Mouse (Mus musculus) adrenal gland, postnatal 14 days (tissue): ENCODE measurements around the gene 4930550C14Rik. TPM values are rescaled to one million over a fixed set of nuclear protein-coding genes. Genes with fewer than 3 reads are reported as not detected.

ENCODE experiments used
- DNase-seq: peaks from one replicate; pipeline ENCODE4 v3.0.0; 2021; ENCODE audit warnings: mixed read lengths
- long read RNA-seq, 2 experiments: library from polyadenylated mRNA; stranded (forward); transcript quantifications; one replicate each; pipeline ENCODE4 v2.0.0; 2021
- total RNA-seq: library from RNA; stranded (reverse); gene quantifications from 2 replicates; pipeline ENCODE4 v1.2.3, GENCODE M21; 2021

4930550C14Rik gene
- total RNA-seq: 0.44 and 0.98 TPM in 2 replicates
- long read RNA-seq, experiment 1, partial matches to known transcripts: 0 of 4 reads
- long read RNA-seq, experiment 1, other reads (novel, unspliced or antisense): 4 of 4 reads
- long read RNA-seq, experiment 2, partial matches to known transcripts: 0 of 2 reads
- long read RNA-seq, experiment 2, other reads (novel, unspliced or antisense): 2 of 2 reads

GRCm38 (mm10) chr9:53402291-53402711 is at the start of gene 4930550C14Rik:
TSS of gene 4930550C14Rik (plus strand) at chr9:53402325.
- DNase-seq: peak; percentile 72

DNA sequence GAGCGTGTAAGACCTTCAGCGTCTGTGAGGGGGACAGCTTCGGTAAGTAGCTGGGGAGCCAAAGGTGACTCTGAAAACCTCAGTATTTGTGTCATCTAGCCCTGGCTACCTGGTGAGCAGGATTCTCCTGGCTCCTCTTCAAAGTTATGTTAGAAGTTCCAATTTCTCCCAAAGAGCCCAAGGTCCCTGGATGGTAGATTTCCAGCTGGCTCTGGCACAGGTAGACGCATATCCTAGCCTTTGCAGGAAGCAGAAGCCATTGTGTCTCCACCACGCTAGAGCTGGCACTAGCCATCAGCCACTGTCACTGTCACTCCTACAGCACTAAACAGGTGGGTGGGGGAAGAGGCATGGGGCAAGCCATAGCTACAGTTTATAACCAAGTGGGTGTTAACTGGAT is 49.0 kb upstream of the 4930550C14Rik start:
- no peak for DNase-seq

DNA sequence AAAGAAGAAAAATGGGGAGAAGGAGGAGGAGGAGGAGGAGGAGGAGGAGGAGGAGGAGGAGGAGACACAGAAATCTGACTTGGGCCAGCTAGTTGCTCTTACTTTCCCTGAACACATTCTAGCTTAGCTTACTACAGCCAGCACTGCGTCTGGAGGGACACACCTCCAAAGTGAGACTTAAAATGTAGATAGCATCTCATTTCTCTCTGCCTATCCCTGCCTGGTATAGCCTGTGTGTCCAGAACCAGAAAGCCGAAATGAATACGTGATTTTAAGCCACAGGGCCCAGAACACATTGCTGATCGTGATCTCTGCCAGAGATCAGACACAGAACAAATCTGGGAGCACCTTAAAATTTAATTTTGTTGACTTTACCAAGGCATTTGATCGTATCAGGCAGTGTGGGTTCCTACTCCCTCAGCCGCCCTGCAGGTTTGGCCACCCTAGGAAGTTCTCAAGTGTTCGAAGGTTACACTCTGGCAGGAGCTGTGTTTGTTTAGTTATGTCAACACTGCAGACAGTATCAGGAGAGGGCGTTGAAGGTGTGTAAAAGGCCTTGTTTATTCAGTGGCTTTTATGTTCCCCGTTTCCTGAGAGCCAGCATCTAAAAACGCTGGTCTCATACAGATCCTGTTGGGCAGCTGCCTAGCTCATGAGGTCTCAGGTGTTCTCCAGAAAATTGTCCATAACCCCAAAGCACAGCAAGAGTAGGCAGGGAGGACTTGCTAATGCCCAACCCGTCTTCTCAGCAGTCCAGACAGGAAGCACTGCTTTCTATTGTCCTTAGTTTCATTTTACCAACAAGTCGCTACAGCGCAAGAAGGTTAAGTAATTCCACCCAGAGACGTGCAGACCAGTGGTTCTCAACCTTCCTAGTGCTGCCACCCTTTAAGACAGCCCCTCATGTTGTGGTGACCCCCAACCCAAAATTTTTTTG is 45.6 kb upstream of the 4930550C14Rik start:
- no peak for DNase-seq

DNA sequence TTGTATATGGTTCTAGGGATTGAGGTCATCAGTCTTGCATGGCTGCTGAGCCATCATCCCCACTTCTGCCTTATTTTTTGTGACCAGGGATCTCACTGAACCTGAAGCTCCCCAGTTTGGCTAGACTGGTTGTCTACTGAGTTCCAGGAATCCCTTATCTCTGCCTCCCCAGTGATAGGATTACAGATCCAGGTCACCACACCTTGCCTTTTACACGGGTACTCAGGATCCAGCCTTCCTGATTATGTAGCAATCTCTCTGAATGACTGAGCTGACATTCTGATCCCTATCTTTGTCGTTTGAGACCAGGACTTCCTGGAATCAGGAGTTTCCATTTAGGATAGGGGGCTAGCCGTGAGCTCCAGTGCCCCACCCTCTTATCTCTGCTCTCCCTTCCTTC is 30.8 kb upstream of the 4930550C14Rik start:
- DNase-seq: no peak

DNA sequence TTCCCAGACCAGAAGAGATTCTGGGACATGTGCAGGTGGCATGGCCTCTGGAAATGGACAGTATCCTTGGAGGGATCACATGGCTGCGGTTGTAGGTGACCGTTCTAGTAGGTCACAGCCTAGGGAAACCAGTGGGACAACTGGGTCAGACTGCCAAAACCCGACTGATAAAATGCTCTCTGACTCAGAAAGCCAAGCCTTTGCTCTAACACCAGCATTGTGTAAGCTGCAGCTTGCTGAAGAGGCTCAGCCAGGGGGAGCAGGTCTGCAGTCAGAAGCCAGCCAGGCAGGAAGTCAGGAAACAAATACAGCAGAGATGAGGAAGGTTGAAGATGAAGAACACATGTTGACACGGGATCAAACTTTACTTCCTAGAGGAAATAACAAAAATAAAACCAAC is 26.2 kb upstream of the 4930550C14Rik start:
- DNase-seq: peak; percentile 58

DNA sequence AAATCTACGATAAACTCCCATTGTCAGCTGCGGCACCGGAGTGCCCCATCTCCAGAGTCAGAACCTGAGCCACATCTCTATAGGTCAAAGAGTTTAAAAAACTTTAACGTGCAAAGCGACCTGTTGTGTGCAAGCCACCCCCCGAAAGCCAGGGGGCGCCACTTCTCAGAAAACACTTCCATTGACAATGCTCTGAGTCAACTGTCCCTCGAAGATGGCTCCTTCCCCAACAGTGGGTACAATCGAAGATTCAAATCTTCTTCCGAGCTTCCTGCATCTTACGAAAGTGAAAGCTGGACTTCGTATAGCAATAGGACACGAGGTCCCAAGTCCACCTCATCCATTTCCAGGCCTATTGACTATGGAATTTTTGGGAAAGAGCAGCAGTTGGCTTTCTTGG is 25.3 kb upstream of the 4930550C14Rik start:
- DNase-seq: peak; percentile 16

DNA sequence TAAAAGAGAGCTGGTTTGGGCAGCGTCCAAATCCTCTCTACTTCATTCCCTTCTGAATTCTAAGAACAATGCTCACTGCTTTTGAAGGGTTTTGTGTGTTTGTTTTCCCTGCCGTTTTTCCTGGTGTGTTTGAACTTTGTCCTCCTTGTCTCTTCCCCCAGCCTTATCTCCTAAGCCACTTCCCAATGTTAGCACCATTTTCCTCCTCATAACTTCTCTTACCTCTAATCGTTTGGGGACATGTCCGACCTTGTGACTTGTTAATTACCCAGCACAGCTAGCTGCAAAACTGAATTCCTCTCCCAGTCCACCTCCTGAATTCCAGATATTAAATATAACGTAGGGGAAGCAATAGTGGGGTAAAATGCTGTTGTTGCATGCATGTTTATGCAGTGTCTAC is 24.5 kb upstream of the 4930550C14Rik start:
- DNase-seq: no peak

- no peak for DNase-seq
These were observed 24.0 kb upstream of the 4930550C14Rik start for GRCm38 (mm10) chr9:53378171-53378570.

DNA sequence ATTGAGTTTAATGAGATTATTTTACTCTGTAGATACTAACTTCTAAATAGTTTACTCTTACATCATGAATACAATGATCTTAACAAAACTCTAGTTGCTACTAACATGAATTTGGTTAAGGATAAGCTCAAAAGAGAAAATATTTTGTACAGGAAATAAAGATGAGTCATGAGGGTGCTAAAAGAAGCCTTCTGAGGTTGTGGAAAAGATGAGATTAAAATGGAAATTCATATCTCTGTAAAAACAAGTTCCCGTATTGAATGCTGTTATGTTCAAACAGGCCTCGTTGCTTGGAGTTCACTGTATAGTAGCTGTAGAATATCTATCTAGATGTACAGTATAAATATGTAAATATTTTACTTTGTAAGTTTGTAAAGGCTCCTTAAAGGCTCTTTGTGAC is 21.5 kb upstream of the 4930550C14Rik start:
- DNase-seq: no peak

GRCm38 (mm10) chr9:53381113-53381615 is 21.0 kb upstream of the 4930550C14Rik start:
- no peak for DNase-seq

- DNase-seq: peak; percentile 84
These were observed 17.9 kb upstream of the 4930550C14Rik start, which contains the start of gene Kdelc2 for GRCm38 (mm10) chr9:53383951-53384866. TSS of gene Kdelc2 (plus strand) at chr9:53384025.

DNA sequence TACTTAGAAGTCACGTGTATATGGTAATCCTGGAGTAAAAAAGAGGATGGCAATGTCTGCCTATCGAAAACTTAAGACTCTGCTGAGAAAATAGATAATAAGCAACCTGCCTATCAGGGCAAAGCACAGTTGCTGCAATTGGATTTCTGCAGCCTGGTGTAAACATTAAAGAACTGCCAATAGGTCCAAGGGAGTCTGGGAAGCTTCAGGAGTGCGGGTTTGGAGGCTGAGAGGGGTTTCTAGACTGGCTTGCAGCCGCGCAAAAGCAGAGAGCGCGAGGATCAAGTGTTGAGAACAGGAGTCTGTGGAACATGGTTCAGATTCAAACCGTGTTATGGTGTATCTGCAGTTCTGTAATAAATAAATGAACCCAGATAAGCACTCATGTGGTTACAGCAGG is 17.3 kb upstream of the 4930550C14Rik start:
- peak; percentile 39 for DNase-seq

DNA sequence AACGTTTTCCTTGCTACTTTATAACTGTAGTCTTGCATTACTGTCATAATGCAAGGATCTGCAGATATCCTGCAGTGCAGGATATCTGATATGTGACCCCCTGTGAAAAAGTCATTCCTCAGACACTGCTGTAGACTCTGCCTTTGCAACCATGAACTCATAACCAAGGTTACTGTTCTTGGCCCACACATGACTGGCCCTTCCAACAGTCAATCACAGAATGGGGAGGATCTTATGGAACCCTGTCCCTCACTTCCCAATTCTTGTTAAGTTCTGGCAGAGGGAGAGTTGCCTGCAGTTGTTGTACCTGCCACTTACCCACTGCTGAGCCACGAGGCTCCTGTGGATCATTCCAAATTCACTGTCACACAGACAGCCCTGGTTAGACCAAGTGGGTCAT is 14.7 kb upstream of the 4930550C14Rik start:
- peak; percentile 56 for DNase-seq

- no peak for DNase-seq
These were observed 13.0 kb upstream of the 4930550C14Rik start for GRCm38 (mm10) chr9:53389109-53389508.

DNA sequence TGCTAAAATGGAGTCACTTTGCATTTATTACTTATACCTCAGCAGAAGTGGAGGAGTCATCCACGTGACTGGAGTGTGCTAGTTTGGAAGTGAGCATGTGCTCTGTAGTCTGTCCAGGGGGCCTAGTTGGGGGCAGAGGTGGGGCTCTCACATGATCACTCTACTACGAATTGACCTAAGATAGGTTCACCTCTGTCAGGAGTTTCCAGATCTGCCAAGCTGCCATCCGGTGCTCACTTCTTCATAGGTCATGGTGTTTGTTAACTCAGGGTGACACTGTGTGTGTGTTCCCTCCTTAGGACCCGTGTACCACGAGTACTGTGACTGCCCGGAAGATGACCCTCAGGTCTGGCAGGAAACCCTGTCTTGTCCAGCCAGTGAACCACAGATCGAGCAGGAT is 12.0 kb upstream of the 4930550C14Rik start:
- DNase-seq: no peak

GRCm38 (mm10) chr9:53397685-53398387 is 4.3 kb upstream of the 4930550C14Rik start:
- no peak for DNase-seq

DNA sequence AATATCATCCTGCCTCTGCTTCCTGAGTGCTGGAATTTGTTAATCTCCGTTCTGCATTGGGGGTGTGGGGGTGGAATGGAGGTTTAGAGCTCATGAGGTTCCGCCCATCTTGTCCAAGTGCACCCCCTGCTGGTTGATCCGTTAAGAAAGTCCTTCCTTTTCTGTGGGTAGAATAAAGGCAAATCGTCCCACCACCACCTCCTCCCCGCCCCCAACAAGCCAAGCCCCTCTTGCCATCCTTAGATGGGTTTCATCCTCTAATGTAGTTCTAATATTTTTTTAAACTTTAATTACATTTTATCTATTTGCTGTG is 3.8 kb upstream of the 4930550C14Rik start:
- DNase-seq: peak; percentile 79

DNA sequence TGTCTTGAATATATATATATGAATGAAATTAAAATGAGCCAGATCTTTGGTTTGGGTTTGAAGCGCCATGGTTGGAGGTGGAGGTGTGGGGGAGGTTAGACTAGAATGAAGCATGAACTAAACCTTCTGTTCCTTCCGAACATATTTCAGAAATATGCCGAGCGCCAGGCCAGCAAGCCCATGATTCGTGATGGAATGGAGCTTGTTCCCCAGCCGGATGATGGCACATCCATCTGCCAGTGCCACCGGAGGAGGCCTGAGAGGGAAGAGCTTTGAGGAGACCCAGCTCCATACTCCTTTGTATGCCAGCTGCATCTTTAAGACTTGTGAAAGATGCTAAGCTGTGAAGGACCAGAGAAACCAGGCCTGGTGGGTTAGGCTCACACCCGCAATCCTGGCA is 2.6 kb upstream of the 4930550C14Rik start:
- no peak for DNase-seq

- DNase-seq: no peak
These were observed 1.4 kb upstream of the 4930550C14Rik start for GRCm38 (mm10) chr9:53400696-53401095.

- no peak for DNase-seq
These were observed 979 bp upstream of the 4930550C14Rik start for GRCm38 (mm10) chr9:53401146-53401545.

GRCm38 (mm10) chr9:53402991-53403390 is 866 bp downstream of the 4930550C14Rik start:
- DNase-seq: no peak
